Mouse (Mus musculus) C2C12 (cell line): ENCODE results near the gene Cped1.

Experiments used
- CEBPB ChIP-seq: IDR thresholded peaks from one replicate; pipeline ENCODE4 v1.6.1; 2011; ENCODE audit warnings: low read depth, mild to moderate bottlenecking, control low read depth, moderate library complexity
- CTCF ChIP-seq: IDR thresholded peaks from one replicate; pipeline ENCODE4 v1.5.1; 2011; ENCODE audit not compliant: control insufficient read depth, insufficient read depth, insufficient read length
- FOSL1 ChIP-seq: IDR thresholded peaks from one replicate; pipeline ENCODE4 v1.8.0; 2011; ENCODE audit warnings: mild to moderate bottlenecking, low read length; ENCODE audit not compliant: poor library complexity, insufficient read depth, severe bottlenecking
- MAX ChIP-seq: IDR thresholded peaks from one replicate; pipeline ENCODE4 v1.6.1; 2011; ENCODE audit warnings: mild to moderate bottlenecking, control low read depth
- MYOD1 ChIP-seq: IDR thresholded peaks from one replicate; pipeline ENCODE4 v1.6.1; 2011; ENCODE audit warnings: low read depth; ENCODE audit not compliant: control insufficient read depth, insufficient read length

DNA sequence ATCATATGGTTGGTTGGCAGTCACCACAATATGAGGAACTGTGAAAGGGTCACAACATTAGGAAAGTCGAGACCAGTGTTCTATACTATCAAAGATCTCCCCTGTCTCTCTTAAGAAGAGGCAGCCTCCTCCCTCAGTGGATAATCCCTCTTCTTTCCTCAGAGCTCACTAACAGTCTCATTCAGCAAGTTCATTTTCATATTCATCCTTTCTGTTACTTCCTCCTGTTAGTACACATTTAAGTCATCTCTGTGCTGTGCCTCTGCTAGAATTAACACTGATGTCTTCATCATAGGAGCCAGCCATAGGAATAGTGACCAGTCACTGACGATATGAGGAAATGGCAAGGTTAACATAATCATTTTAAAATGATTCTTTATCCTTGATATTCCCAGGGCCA is 213.8 kb downstream of the Cped1 start:
- TF ChIP-seq CTCF (no peak), FOSL1 (no peak), MAX (no peak), MYOD1 (no peak), CEBPB (no peak)
